In genomic region chr5:111098516-111099274, GRCm38 (mm10) we compare ENCODE assay signal across 9 mouse cellular contexts.
DNase-seq lines count a peak whose midpoint lies in the region; ATAC-seq lines count a peak whose summit lies in the region.
"Had no signal": no experiment of that assay in that cellular context is flagged by ENCODE, and none has a peak within 500 bp of the region (broad histone marks: within the 10 kb centered on the region; RNA-seq: fewer than 3 reads in every experiment).

No protein-coding gene starts in this region.

- H3K27ac ChIP-seq in forebrain, embryonic 12.5 days: peak overlapping the region; percentile 69
- H3K27ac ChIP-seq in midbrain, embryonic 13.5 days: peak overlapping the region; percentile 45
- no peak overlapping the region for H3K27ac ChIP-seq in liver, embryonic 12.5 days

- H3K4me1 ChIP-seq in forebrain, embryonic 12.5 days: peaks cover 34% of the 10 kb centered on the region
- H3K4me1 ChIP-seq in midbrain, embryonic 13.5 days (replicated peaks): peaks cover 49% of the 10 kb centered on the region
- peaks cover 11% of the 10 kb centered on the region for H3K4me1 ChIP-seq in liver, embryonic 12.5 days

- H3K27me3 ChIP-seq in forebrain, embryonic 12.5 days: 0 out of 2 replicates have a peak, but pooled peaks cover 5% of the 10 kb centered on the region
- no peaks in the 10 kb centered on the region; the same call in 1 of the 2 replicates for H3K27me3 ChIP-seq in midbrain, embryonic 13.5 days
- H3K27me3 ChIP-seq in liver, embryonic 12.5 days (replicated peaks): no peaks in the 10 kb centered on the region

- 24% methylated on average over 7 of the region's 7 CpGs for whole genome bisulfite sequencing in forebrain, embryonic 12.5 days
- WGBS in midbrain, embryonic 13.5 days: 21% methylated on average over 7 of the region's 7 CpGs
- WGBS in liver, embryonic 12.5 days (ENCODE audit: insufficient replicate concordance): 55% methylated on average over 7 of the region's 7 CpGs

- ATAC-seq in forebrain, embryonic 12.5 days (ENCODE audit: low FRiP score): peak; percentile 62; the same call in 1 of the 2 replicates
- ATAC-seq in midbrain, embryonic 13.5 days: peak; percentile 49; the same call in 1 of the 2 replicates
- ATAC-seq in liver, embryonic 12.5 days: no peak
- ATAC-seq in megakaryocyte progenitor cell, adult 5-6 weeks (replicated peaks; ENCODE audit: poor library complexity): no peak

- DNase-seq in NIH3T3 (ENCODE audit: low read depth): peak; percentile 73
- DNase-seq in kidney, adult 8-10 months: peak; percentile 61 to 67
- no peak for DNase-seq in testis, postnatal 14 days (ENCODE audit: low spot score)
- DNase-seq in thymus, postnatal 4 days: no peak
- DNase-seq: gastrocnemius, postnatal 14 days had no signal

- no peak overlapping the region for H3K9ac ChIP-seq in forebrain, embryonic 12.5 days
- H3K9ac ChIP-seq in midbrain, embryonic 13.5 days (replicated peaks): 0 out of 2 replicates have a peak overlapping the region, but pooled peaks have one; percentile 21
- H3K9ac ChIP-seq in liver, embryonic 12.5 days: no peak overlapping the region

- peaks cover 30% of the 10 kb centered on the region for H3K36me3 ChIP-seq in forebrain, embryonic 12.5 days (replicated peaks)
- peaks cover 30% of the 10 kb centered on the region for H3K36me3 ChIP-seq in midbrain, embryonic 13.5 days
- H3K36me3 ChIP-seq in liver, embryonic 12.5 days: no peaks in the 10 kb centered on the region

- H3K4me3 ChIP-seq in forebrain, embryonic 12.5 days (replicated peaks): no peak overlapping the region
- H3K4me3 ChIP-seq in midbrain, embryonic 13.5 days (replicated peaks): no peak overlapping the region
- H3K4me3 ChIP-seq in liver, embryonic 12.5 days: no peak overlapping the region

- H3K4me2 ChIP-seq in forebrain, embryonic 12.5 days: no peak overlapping the region
- no peak overlapping the region for H3K4me2 ChIP-seq in midbrain, embryonic 13.5 days (replicated peaks)
- no peak overlapping the region for H3K4me2 ChIP-seq in liver, embryonic 12.5 days

- no peaks in the 10 kb centered on the region for H3K9me3 ChIP-seq in forebrain, embryonic 12.5 days
- H3K9me3 ChIP-seq in midbrain, embryonic 13.5 days: no peaks in the 10 kb centered on the region
- no peaks in the 10 kb centered on the region for H3K9me3 ChIP-seq in liver, embryonic 12.5 days (replicated peaks)

Comparison
In these comparisons a context has a peak if more than half of its experiments do, and no peak if none do; other contexts are left out.
1. DNase-seq: peak in NIH3T3 (single experiment) and kidney, adult 8-10 months (2 of 2); none in testis, postnatal 14 days (single experiment) and thymus, postnatal 4 days (single experiment).
2. ATAC-seq: peak in forebrain, embryonic 12.5 days (single experiment) and midbrain, embryonic 13.5 days (single experiment); none in liver, embryonic 12.5 days (single experiment) and megakaryocyte progenitor cell, adult 5-6 weeks (single experiment).